Mouse (Mus musculus) forebrain, postnatal 0 days (tissue): Measurements from ENCODE around the gene Cyp2f2. TPM values are rescaled to one million over a fixed set of nuclear protein-coding genes. Genes with fewer than 3 reads are reported as not detected.

Experiments used
- ATAC-seq: fragments of 200-750 bp; cut with Nextera tagmentation; 2 replicates; pipeline ENCODE4 v1.8.0; 2017; ENCODE audit warnings: mild to moderate bottlenecking, moderate library complexity
- DNase-seq: peaks from one replicate; pipeline ENCODE4 v3.0.0-alpha.2; 2015
- H3K27ac ChIP-seq: fragments of 300-500 bp; sonication (generic); 2 replicates; pipeline ENCODE4 v1.5.1; 2014; ENCODE audit warnings: low read depth, mild to moderate bottlenecking, antibody characterized with exemption, low read length, moderate library complexity, mixed read lengths
- H3K27me3 ChIP-seq: fragments of 300-500 bp; sonication (generic); 2 replicates; pipeline ENCODE4 v1.6.1; 2014; ENCODE audit warnings: mild to moderate bottlenecking, low read length, mixed read lengths; ENCODE audit not compliant: insufficient read depth
- H3K36me3 ChIP-seq: fragments of 300-500 bp; sonication (generic); 2 replicates; pipeline ENCODE4 v1.6.1; 2014; ENCODE audit warnings: mild to moderate bottlenecking, moderate library complexity; ENCODE audit not compliant: insufficient read depth
- H3K4me1 ChIP-seq: fragments of 300-500 bp; sonication (generic); 2 replicates; pipeline ENCODE4 v1.6.1; 2014; ENCODE audit warnings: antibody characterized with exemption; ENCODE audit not compliant: insufficient read depth
- H3K4me2 ChIP-seq: fragments of 300-500 bp; sonication (generic); 2 replicates; pipeline ENCODE4 v1.6.1; 2014; ENCODE audit warnings: low read depth, mild to moderate bottlenecking, moderate library complexity
- H3K4me3 ChIP-seq: fragments of 300-500 bp; sonication (generic); 2 replicates; pipeline ENCODE4 v1.5.1; 2014; ENCODE audit warnings: low read depth, low read length, mixed read lengths
- H3K9ac ChIP-seq: fragments of 300-500 bp; sonication (generic); 2 replicates; pipeline ENCODE4 v1.6.1; 2014; ENCODE audit warnings: mild to moderate bottlenecking
- H3K9me3 ChIP-seq: fragments of 300-500 bp; sonication (generic); 2 replicates; pipeline ENCODE4 v1.6.1; 2016; ENCODE audit warnings: low read length
- CTCF ChIP-seq: sonication (generic); IDR thresholded peaks from 2 replicates; pipeline ENCODE4 v1.5.1; 2016; ENCODE audit warnings: antibody characterized with exemption, control low read depth, low read depth
- WGBS: fragments of 180-500 bp; shearing (Covaris S2); extraction: QIAGEN DNeasy Blood & Tissue Kit; methylation state at CpG from one replicate; pipeline ENCODE4 v1.1.7; 2014; 5-methylcytosine and 5-hydroxymethylcytosine counted together
- polyA plus RNA-seq: library from polyadenylated mRNA; unstranded; fragments of >200 nt; fragmentation: Nextera tagmentation; extraction: Ambion mirVana; gene quantifications from 2 replicates; pipeline ENCODE4 v1.2.1, GENCODE M21; 2015
- total RNA-seq: library from RNA; depleted of rRNA; stranded (reverse); fragments of >200 nt; gene quantifications from 2 replicates; pipeline ENCODE4 v1.2.3, GENCODE M21; 2014

The Cyp2f2 gene
- total and polyA plus RNA-seq, 2 experiments from 2014 or later: 0.27 TPM; not detected in 1

- Histone ChIP-seq H3K27me3 (no peaks in the 10 kb centered on the region), H3K27ac (no peak overlapping the region), H3K4me3 (no peak overlapping the region), H3K9ac (no peak overlapping the region), H3K4me1 (no peaks in the 10 kb centered on the region), H3K36me3 (no peaks in the 10 kb centered on the region), H3K4me2 (no peak overlapping the region), H3K9me3 (0 out of 2 replicates have a peak, but pooled peaks cover 5% of the 10 kb centered on the region)
- DNase-seq (no peak), ATAC-seq (no peak)
- TF ChIP-seq CTCF: no peak
Measured at GRCm38 (mm10) chr7:27110327-27110726, 9.4 kb upstream of the Cyp2f2 start.

- WGBS: 93% methylated on average over 1 of the region's 1 CpGs
Measured at GRCm38 (mm10) chr7:27111038-27111437, 8.7 kb upstream of the Cyp2f2 start.

GRCm38 (mm10) chr7:27111987-27112386, 7.7 kb upstream of the Cyp2f2 start:
- TF ChIP-seq CTCF: no peak
- DNase-seq (no peak), ATAC-seq (no peak)
- H3K4me1 ChIP-seq: no peaks in the 10 kb centered on the region
- 69% methylated on average over 3 of the region's 3 CpGs for WGBS
- no peak overlapping the region for H3K4me2 ChIP-seq
- no peaks in the 10 kb centered on the region for H3K27me3 ChIP-seq
- H3K9me3 ChIP-seq: 0 out of 2 replicates have a peak, but pooled peaks cover 5% of the 10 kb centered on the region
- H3K36me3 ChIP-seq: no peaks in the 10 kb centered on the region
- no peak overlapping the region for H3K9ac ChIP-seq
- no peak overlapping the region for H3K27ac ChIP-seq
- H3K4me3 ChIP-seq: no peak overlapping the region

More at GRCm38 (mm10) chr7:27111038-27111437, 8.7 kb upstream of the Cyp2f2 start:
- DNase-seq (no peak), ATAC-seq (no peak)
- no peak for TF ChIP-seq CTCF
- no peaks in the 10 kb centered on the region for H3K4me1 ChIP-seq
- no peak overlapping the region for H3K9ac ChIP-seq
- H3K4me2 ChIP-seq: no peak overlapping the region
- 0 out of 2 replicates have a peak, but pooled peaks cover 5% of the 10 kb centered on the region for H3K9me3 ChIP-seq
- no peaks in the 10 kb centered on the region for H3K27me3 ChIP-seq
- H3K27ac ChIP-seq: no peak overlapping the region
- H3K36me3 ChIP-seq: no peaks in the 10 kb centered on the region
- no peak overlapping the region for H3K4me3 ChIP-seq

- ATAC-seq: no peak
- no peak overlapping the region for H3K9ac ChIP-seq
- H3K36me3 ChIP-seq: no peaks in the 10 kb centered on the region
- no peaks in the 10 kb centered on the region for H3K9me3 ChIP-seq
- no peaks in the 10 kb centered on the region for H3K4me1 ChIP-seq
- TF ChIP-seq CTCF: no peak
- H3K4me3 ChIP-seq: no peak overlapping the region
- no peak for DNase-seq
- H3K27ac ChIP-seq: no peak overlapping the region
- H3K27me3 ChIP-seq: no peaks in the 10 kb centered on the region
- H3K4me2 ChIP-seq: no peak overlapping the region
- 65% methylated on average over 4 of the region's 4 CpGs for WGBS
Measured at GRCm38 (mm10) chr7:27118033-27118511, 1.6 kb upstream of the Cyp2f2 start.

- no peaks in the 10 kb centered on the region for H3K9me3 ChIP-seq
- no peak for TF ChIP-seq CTCF
- H3K4me1 ChIP-seq: no peaks in the 10 kb centered on the region
- 75% methylated on average over 5 of the region's 5 CpGs for WGBS
- no peak overlapping the region for H3K27ac ChIP-seq
- H3K9ac ChIP-seq: no peak overlapping the region
- DNase-seq (no peak), ATAC-seq (no peak)
- no peak overlapping the region for H3K4me2 ChIP-seq
- no peak overlapping the region for H3K4me3 ChIP-seq
- H3K27me3 ChIP-seq: no peaks in the 10 kb centered on the region
- no peaks in the 10 kb centered on the region for H3K36me3 ChIP-seq
Measured at GRCm38 (mm10) chr7:27124305-27124832, 4.7 kb downstream of the Cyp2f2 start.

- Histone ChIP-seq H3K36me3 (no peaks in the 10 kb centered on the region), H3K9me3 (no peaks in the 10 kb centered on the region), H3K4me3 (no peak overlapping the region), H3K9ac (no peak overlapping the region), H3K27me3 (no peaks in the 10 kb centered on the region), H3K27ac (no peak overlapping the region), H3K4me1 (no peaks in the 10 kb centered on the region), H3K4me2 (no peak overlapping the region)
- TF ChIP-seq CTCF: no peak
- DNase-seq (no peak), ATAC-seq (no peak)
- WGBS: 82% methylated on average over 4 of the region's 4 CpGs
Measured at GRCm38 (mm10) chr7:27124969-27125368, 5.3 kb downstream of the Cyp2f2 start.

- TF ChIP-seq CTCF: peak; percentile 70
- Histone ChIP-seq H3K9me3 (no peaks in the 10 kb centered on the region), H3K9ac (no peak overlapping the region), H3K27ac (no peak overlapping the region), H3K4me1 (no peaks in the 10 kb centered on the region), H3K27me3 (no peaks in the 10 kb centered on the region), H3K4me3 (no peak overlapping the region), H3K36me3 (no peaks in the 10 kb centered on the region), H3K4me2 (no peak overlapping the region)
- 59% methylated on average over 3 of the region's 3 CpGs for WGBS
- ATAC-seq: peak; percentile 75
- DNase-seq: peak; percentile 45
Measured at GRCm38 (mm10) chr7:27128162-27128561, 8.5 kb downstream of the Cyp2f2 start.
